Mouse (Mus musculus): ENCODE results near the gene Hydin. TPM values are rescaled to one million over a fixed set of nuclear protein-coding genes. Genes with fewer than 3 reads are reported as not detected.
A peak's percentile ranks its signal among the peaks of the same experiment; 100 is the strongest.

The Hydin gene
- total and polyA plus RNA-seq, 3 experiments: 9.5 to 17.3 (median 9.8) TPM

GRCm38 (mm10) chr8:110312715-110313114 is 45.9 kb downstream of the Hydin start:
- no peak for TF ChIP-seq IRF4 (IDR thresholded peaks at IDR 0.05; ENCODE audit: low read depth, low read length)
- no peak for TF ChIP-seq CTCF (conservative IDR thresholded peaks at IDR 0.05 in 1 of 2, IDR thresholded peaks at IDR 0.05 in 1 of 2; ENCODE audit: low read depth in 2 of 2, low read length in 2 of 2)
- no peak for TF ChIP-seq ETS1 (conservative IDR thresholded peaks at IDR 0.05; ENCODE audit: low read depth, low read length)
- Histone ChIP-seq H3K27ac (ENCODE audit: insufficient read depth, low read depth) (no peak overlapping the region), H3K4me3 (replicated peaks in 1 of 3; ENCODE audit: low read depth in 2 of 3, low read length in 2 of 3, poor library complexity in 1 of 3) (no peak overlapping the region), H3K9me3 (replicated peaks; ENCODE audit: low read length) (no peaks in the 10 kb centered on the region), H3K9ac (ENCODE audit: insufficient read depth, low read depth) (no peak overlapping the region), H3K79me2 (replicated peaks; ENCODE audit: control insufficient read depth, extremely low read depth, insufficient read depth, poor library complexity, severe bottlenecking) (no peaks in the 10 kb centered on the region), H3K4me1 (ENCODE audit: control insufficient read depth in 1 of 2, insufficient read depth in 2 of 2) (peaks cover 0 to 6% of the 10 kb centered on the region in 2 experiments; a peak in 1 of 4 replicates), H3K4me2 (ENCODE audit: insufficient read depth, low read depth, poor library complexity, severe bottlenecking) (no peak overlapping the region), H3K36me3 (replicated peaks in 1 of 2; ENCODE audit: control insufficient read depth in 1 of 2, insufficient read depth in 1 of 2, low read length in 1 of 2) (no peaks in the 10 kb centered on the region), H3K27me3 (replicated peaks) (no peaks in the 10 kb centered on the region)
- dilution Hi-C loops (cut with MboI; ENCODE audit: extremely low pct_ligation_motif_present, extremely low pct_unique_long_range_greater_than_20kb, low sequenced_read_pairs) (no loop called here), in situ Hi-C loops (cut with MboI; ENCODE audit: low pct_ligation_motif_present, low pct_unique_long_range_greater_than_20kb, low sequenced_read_pairs) (no loop called here)
- peak; percentile 8 for DNase-seq (ENCODE audit: extremely low read depth)

- Histone ChIP-seq H3K79me2 (replicated peaks; ENCODE audit: control insufficient read depth, extremely low read depth, insufficient read depth, poor library complexity, severe bottlenecking) (no peaks in the 10 kb centered on the region), H3K27me3 (replicated peaks) (no peaks in the 10 kb centered on the region), H3K9me3 (replicated peaks; ENCODE audit: low read length) (no peaks in the 10 kb centered on the region), H3K4me3 (replicated peaks in 1 of 3; ENCODE audit: low read depth in 2 of 3, low read length in 2 of 3, poor library complexity in 1 of 3) (no peak overlapping the region), H3K36me3 (replicated peaks in 1 of 2; ENCODE audit: control insufficient read depth in 1 of 2, insufficient read depth in 1 of 2, low read length in 1 of 2) (no peaks in the 10 kb centered on the region), H3K4me1 (ENCODE audit: control insufficient read depth in 1 of 2, insufficient read depth in 2 of 2) (peaks cover 0 to 6% of the 10 kb centered on the region in 2 experiments; a peak in 1 of 4 replicates), H3K4me2 (ENCODE audit: insufficient read depth, low read depth, poor library complexity, severe bottlenecking) (no peak overlapping the region), H3K27ac (ENCODE audit: insufficient read depth, low read depth) (no peak overlapping the region), H3K9ac (ENCODE audit: insufficient read depth, low read depth) (no peak overlapping the region)
- no peak for TF ChIP-seq NRF1 (IDR thresholded peaks at IDR 0.05; ENCODE audit: low read depth, low read length)
- TF ChIP-seq MXI1 (IDR thresholded peaks at IDR 0.05; ENCODE audit: low read depth, low read length): no peak
- no peak for TF ChIP-seq KAT2A (IDR thresholded peaks at IDR 0.05; ENCODE audit: insufficient replicate concordance, low read length)
- TF ChIP-seq MAZ (IDR thresholded peaks at IDR 0.05; ENCODE audit: low read depth, low read length): no peak
- TF ChIP-seq ZMIZ1 (IDR thresholded peaks at IDR 0.05; ENCODE audit: low read depth, low read length): no peak
- TF ChIP-seq SIN3A (IDR thresholded peaks at IDR 0.05; ENCODE audit: low read length): no peak
- TF ChIP-seq POLR2A (IDR thresholded peaks at IDR 0.05; ENCODE audit: low read depth, low read length): no peak
- TF ChIP-seq NELFE (IDR thresholded peaks at IDR 0.05; ENCODE audit: low read depth, low read length): no peak
- no peak for TF ChIP-seq USF1 (IDR thresholded peaks at IDR 0.05; ENCODE audit: low read depth, low read length)
- TF ChIP-seq JUND (conservative IDR thresholded peaks at IDR 0.05; ENCODE audit: low read depth, low read length): no peak
- no peak for TF ChIP-seq ETS1 (conservative IDR thresholded peaks at IDR 0.05; ENCODE audit: low read depth, low read length)
- TF ChIP-seq IRF4 (IDR thresholded peaks at IDR 0.05; ENCODE audit: low read depth, low read length): no peak
- TF ChIP-seq JUN (IDR thresholded peaks at IDR 0.05; ENCODE audit: insufficient read depth, low read depth, low read length): no peak
- TF ChIP-seq CHD2 (IDR thresholded peaks at IDR 0.05; ENCODE audit: low read length): no peak
- TF ChIP-seq EP300 (IDR thresholded peaks at IDR 0.05; ENCODE audit: low read length): no peak
- no peak for TF ChIP-seq PAX5 (IDR thresholded peaks at IDR 0.05; ENCODE audit: low read length)
- no peak for TF ChIP-seq MAFK (IDR thresholded peaks at IDR 0.05; ENCODE audit: insufficient replicate concordance, low read length)
- no peak for TF ChIP-seq MEF2A (IDR thresholded peaks at IDR 0.05; ENCODE audit: borderline replicate concordance, low read depth, low read length)
- TF ChIP-seq MAX (IDR thresholded peaks at IDR 0.05; ENCODE audit: low read length): no peak
- no peak for DNase-seq (ENCODE audit: extremely low read depth)
- in situ Hi-C loops (cut with MboI; ENCODE audit: low pct_ligation_motif_present, low pct_unique_long_range_greater_than_20kb, low sequenced_read_pairs): no loop called here
- dilution Hi-C loops (cut with MboI; ENCODE audit: extremely low pct_ligation_motif_present, extremely low pct_unique_long_range_greater_than_20kb, low sequenced_read_pairs): no loop called here
Measured at GRCm38 (mm10) chr8:110315826-110316225, 49.0 kb downstream of the Hydin start.

All from CH12.LX (cell line).